Mouse (Mus musculus) activated CD4-positive, CD25-positive, alpha-beta regulatory T cell, adult 4 months (primary cell): ENCODE measurements around the gene Pctp. TPM values are rescaled to one million over a fixed set of nuclear protein-coding genes. Genes with fewer than 3 reads are reported as not detected.

Experiments used
- ATAC-seq: one replicate; pipeline ENCODE4 v1.8.0; 2017
- polyA plus RNA-seq, 2 experiments: library from polyadenylated mRNA; unstranded; fragments of 100-300 nt; shearing (Covaris generic); gene quantifications; one replicate each; pipeline ENCODE4 v1.2.1; 2017

The Pctp gene
- polyA plus RNA-seq, 2 experiments from 2014 or later, result 5.7 to 6.9 TPM

DNA sequence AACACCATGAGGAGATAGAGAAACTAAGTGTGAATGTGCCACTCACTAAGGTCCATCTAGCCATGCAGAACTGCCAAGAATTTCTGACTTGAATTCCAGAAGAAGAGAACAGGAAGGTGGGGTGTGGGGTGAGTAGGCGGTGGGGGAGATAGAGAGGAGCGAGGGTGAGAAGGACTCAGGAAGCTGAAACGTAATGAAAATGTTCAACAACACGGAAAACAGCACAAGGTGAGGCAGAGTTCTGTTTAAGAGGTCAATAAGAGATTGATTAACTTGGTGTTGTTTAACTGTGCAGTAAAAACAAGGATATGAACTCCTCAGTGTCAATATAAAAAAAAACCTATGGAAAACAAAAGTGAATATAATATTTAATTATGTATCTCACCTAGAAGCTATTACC lies 3.4 kb upstream of the Pctp start:
- no peak for ATAC-seq

GRCm38 (mm10) chr11:90003386-90003785 lies 692 bp upstream of the Pctp start:
- ATAC-seq, result no peak

- no peak for ATAC-seq
These were observed 274 bp upstream of the Pctp start for GRCm38 (mm10) chr11:90002987-90003348.

GRCm38 (mm10) chr11:90001396-90002230 lies 1.1 kb downstream of the Pctp start:
- no peak for ATAC-seq

- no peak for ATAC-seq
These were observed 2.0 kb downstream of the Pctp start for GRCm38 (mm10) chr11:90000666-90001065.

DNA sequence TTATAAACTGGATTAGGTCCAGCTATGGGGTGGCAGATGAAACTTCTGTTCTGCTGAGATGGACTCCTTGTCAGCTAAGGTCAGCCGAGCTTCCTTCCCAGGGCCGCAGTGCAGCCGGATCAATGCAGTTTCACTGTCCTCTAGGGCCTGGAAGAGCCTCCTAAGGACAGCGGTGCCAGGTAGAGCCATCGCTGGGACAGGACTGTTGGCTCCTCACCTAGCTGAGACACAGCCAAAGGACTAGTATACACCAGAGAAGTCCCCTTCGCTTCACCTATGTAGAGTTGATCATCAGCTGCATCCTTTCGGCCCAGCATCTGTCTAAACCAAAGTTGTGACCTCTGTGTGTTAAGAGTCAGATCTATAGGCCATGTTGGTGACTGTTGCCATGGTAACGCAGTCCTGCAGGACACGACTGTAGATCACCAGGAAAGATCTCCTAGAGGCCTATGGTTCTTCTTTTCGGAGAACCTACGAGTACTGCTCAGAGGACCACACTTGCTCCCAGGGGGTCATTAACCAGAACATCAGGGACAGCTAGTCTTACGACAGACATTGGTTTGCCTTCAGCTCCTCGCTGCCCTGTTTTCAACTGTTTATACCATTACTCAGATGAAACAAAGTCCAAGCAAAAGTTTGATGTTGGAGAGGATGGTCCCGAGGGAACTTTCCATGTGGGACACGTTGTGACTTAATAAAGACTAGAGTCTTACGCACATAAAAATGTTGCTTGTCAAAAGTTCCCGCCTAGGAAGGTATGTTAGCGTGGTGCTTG lies 3.5 kb downstream of the Pctp start:
- ATAC-seq, result no peak

GRCm38 (mm10) chr11:89996856-89997255 lies 5.8 kb downstream of the Pctp start:
- ATAC-seq, result no peak

- no peak for ATAC-seq
These were observed 6.3 kb downstream of the Pctp start for GRCm38 (mm10) chr11:89996406-89996805.

GRCm38 (mm10) chr11:89995596-89995995 lies 7.1 kb downstream of the Pctp start:
- no peak for ATAC-seq

GRCm38 (mm10) chr11:89994706-89995105 lies 8.0 kb downstream of the Pctp start:
- ATAC-seq, result no peak

GRCm38 (mm10) chr11:89991661-89992060 lies 11.0 kb downstream of the Pctp start:
- no peak for ATAC-seq

DNA sequence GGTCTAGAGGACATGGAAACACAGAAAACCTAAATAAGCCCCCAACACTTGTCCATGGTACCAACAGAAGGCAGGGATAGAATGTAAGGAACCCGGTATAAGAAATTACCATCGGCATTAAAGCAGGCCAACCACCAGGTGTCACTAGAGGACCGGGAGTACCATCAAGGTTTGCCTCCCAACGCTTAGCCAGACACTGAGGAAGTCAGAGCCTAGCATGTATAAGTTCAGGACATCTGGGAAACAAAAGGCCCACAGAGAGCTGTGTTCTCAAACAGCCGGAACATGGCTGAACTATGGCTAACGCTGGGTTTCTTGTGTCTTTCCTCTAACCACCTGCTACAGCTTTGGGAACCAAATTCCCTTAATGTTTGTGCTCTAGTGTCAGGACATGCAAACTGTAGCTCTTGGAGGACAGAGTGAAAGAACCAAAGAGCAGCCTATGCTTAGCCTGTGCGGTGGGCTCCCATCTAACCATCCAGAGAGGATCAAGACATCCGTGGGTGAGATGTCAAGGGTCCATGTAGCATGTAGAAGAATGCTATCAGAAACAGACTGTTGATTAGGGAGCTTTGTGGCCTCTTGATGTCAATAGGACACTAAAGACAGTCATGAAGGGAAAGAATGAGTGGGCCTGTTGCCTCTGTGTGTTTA lies 13.6 kb downstream of the Pctp start:
- ATAC-seq, result no peak

DNA sequence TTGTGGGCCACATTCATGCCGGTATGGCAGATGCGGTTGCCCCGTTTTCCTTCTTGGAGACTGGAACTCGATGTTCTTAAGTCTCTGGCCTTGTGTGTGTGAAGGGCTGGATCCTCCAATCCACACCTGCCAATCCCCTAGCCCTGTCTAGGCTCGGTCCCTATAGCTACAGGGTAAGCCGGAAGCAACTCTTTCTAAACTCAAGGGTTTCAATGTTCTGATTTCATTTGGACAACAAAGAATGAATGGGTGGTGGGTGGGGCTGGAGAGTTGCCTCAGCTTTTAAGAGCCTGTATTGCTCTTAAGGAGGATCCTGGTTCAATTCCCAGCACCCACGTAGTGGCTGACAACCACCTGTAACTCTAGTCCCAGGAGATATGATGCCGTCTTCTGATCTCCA lies 16.2 kb downstream of the Pctp start:
- ATAC-seq, result no peak

- no peak for ATAC-seq
These were observed 17.2 kb downstream of the Pctp start for GRCm38 (mm10) chr11:89985200-89986187.

DNA sequence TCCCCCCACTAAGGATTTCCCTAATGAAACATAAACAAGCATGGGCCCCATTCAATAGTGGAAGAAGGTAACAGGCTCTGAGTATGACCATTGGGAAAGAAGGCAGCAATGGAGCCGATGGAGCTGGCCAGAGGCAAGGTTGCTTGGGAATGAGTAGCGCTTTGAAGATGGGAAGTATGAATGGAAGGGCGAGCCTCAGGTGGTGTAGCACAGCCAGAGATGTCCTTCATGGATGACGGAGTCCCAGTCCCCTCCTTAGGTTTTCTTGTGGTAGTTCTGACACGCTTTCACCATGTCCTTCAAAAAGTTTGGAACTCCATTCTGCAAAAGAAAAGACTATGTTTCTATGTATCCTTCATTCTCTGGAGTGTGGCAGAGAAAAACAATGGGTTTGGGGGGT lies 18.3 kb downstream of the Pctp start:
- no peak for ATAC-seq

DNA sequence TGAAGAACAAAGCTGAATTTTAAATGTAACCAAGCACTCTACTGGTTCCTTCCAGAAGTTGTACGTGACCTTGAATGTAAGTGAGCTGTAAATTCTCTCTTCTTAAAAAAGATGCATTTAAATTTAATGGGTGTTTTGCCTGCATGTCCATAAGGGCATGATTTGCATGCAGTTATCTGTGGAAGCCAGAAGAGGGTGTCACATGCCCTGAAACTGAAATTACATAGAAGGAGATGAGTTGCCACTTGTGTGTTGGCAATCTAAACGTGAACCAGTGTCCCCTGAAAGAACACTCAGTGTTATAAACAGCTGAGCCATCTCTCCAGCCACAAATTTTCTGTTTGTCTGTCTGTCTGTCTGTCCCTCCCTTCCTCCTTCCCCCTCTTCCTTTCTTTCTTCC lies 19.8 kb downstream of the Pctp start:
- no peak for ATAC-seq

DNA sequence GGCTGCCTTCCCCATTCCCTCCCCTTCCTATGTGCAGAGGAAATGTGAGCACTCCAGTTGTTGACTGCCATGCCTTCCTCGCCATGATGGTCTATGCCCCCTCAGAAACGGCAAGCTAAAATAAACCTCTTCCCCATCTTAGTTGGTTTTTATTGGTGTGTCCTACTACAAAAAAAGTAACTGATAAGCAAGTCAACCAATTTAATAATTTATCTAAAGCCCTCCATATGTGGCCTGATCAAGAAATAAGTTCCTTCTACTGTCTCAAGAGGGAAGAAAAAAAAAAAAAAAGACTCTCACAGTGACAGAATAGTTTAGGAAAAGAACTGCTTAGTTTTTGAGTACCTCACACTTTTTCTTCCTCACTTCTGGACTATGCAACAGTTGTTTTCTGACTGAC lies 22.6 kb downstream of the Pctp start:
- ATAC-seq, result no peak

DNA sequence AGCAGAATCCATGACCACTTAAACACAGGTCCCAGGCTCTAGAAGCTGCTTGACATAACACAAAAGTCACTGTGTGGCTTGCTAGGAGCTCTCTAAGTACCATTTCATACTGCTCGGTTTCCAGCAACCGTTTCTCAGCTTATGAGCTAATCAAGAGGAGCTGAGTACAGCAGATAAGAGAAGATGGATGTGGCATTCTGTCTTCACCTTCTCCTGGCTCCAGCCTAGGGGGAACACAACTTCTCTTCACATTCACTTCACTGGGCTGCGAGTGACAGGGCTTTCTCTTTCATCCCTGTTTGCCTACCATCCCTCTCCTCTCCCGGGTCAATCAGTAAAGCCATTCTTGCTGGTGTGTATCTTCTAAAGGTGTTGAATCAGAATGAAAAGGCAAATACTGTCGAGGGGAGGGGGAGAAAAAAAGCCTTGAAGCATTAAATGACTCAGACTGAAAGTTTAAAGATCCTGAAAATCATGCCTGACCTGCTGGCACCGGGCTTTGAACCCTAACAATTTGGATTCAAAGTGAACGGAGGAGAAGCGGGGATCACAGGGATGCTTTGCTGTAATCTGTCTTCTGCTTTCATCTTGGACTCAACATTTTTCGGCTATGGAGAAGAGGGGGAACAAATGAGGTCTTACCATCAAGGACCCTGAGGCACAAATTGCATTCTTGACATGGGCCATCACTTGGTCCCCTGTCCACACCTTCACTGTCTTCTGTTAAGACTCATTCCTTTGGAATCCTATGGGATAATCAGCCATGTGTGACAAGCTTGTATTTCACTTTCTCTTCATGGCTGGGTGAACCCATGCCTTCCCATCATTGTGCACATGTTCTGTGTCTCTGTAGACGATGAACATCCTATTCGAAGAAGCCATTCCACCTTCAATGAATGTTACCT lies 23.5 kb downstream of the Pctp start:
- ATAC-seq, result no peak

- ATAC-seq, result no peak
These were observed 24.3 kb downstream of the Pctp start for GRCm38 (mm10) chr11:89978353-89978831.

- no peak for ATAC-seq
These were observed 24.8 kb downstream of the Pctp start for GRCm38 (mm10) chr11:89977746-89978352.

DNA sequence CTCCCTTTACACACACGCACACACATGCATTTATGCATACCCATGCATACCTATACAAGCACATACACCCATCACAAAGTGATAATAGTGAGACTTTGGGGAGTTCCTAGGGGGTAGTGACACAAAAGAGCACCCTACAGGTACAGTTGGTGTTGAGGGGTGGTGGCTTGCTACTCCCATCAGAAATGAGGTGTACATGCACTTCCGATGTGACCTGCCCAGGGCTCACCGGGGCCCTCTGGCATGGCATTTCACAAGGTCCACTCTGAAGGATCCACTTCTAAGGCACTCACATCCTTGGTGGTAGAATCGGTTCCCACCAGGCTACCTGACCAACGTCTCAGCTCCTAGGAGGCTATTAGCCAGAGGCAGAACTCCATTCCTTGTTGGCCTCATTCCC lies 26.3 kb downstream of the Pctp start:
- ATAC-seq, result no peak
